In the genomic region with DNA sequence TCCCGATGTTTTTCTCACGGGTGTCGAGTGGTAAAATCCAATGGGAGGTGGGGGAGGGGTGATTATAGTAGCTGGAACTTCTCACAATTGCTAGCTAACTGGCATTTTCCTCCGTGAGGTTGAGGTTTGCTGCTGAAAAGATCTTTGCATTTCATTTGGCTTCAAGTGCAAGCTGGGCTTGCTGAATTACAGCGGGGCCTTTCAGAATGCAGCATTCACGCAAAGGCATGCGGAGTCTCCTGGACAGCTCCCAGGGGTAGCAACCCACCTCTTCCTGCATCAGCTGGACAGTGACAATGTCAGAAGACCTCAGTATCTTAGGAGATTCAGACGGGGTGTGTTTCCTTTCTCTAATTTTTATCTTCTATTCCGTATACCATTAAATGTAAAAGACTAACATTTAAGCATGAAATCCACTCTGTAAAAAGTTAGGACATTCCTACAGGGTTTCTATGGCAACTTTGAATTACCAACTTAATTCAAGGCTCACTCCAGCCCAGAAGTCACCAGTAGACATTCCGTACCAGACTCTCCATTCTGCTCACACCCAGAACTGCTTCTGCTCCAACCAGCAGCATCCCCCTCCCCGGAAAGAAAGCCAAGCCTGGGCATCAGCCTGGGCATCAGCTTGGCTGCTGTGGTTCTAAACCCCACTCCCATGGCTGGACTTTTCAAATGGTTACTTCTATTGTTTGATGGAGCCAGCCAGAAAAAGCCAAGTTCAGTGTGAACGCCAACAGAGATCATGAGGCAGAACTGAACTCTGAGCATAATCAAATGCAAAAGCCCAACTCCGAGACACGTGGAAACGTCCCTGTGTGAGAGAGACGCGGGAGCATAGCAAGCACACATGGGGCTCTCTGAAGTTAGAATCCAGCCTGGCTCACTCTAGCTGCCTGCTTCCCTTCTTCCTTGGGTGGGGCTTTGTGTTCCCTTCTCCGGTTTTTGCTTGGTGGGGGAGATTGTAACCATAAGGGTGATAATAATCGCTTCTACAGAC, we compare ENCODE assay signal across 12 mouse cellular contexts. TPM values are rescaled to one million over a fixed set of nuclear protein-coding genes. Genes with fewer than 3 reads are reported as not detected.
DNase-seq lines count a peak whose midpoint lies in the region; ATAC-seq and TF ChIP-seq lines count a peak whose summit lies in the region.
"Had no signal": no experiment of that assay in that cellular context is flagged by ENCODE, and none has a peak within 500 bp of the region (broad histone marks: within the 10 kb centered on the region; RNA-seq: fewer than 3 reads in every experiment).

No protein-coding gene starts in this region.

- H3K27me3 ChIP-seq in hindbrain, embryonic 11.5 days (ENCODE audit: control insufficient read depth, insufficient read depth, low read length): no peaks in the 10 kb centered on the region
- peaks cover 2% of the 10 kb centered on the region for H3K27me3 ChIP-seq in myocyte (ENCODE audit: control insufficient read depth, insufficient read depth, insufficient read length)
- H3K27me3 ChIP-seq: liver, embryonic 15.5 days had no signal

- peak overlapping the region; percentile 20; the same call in 1 of the 2 replicates for H3K4me2 ChIP-seq in hindbrain, embryonic 11.5 days (replicated peaks; ENCODE audit: low read depth, low read length)
- H3K4me2 ChIP-seq in myocyte (ENCODE audit: low read depth): no peak overlapping the region
- H3K4me2 ChIP-seq: liver, embryonic 15.5 days had no signal

- H3K4me1 ChIP-seq in hindbrain, embryonic 11.5 days (replicated peaks; ENCODE audit: control insufficient read depth, insufficient read depth, low read length): no peaks in the 10 kb centered on the region
- H3K4me1 ChIP-seq: liver, embryonic 15.5 days had no signal

- no peaks in the 10 kb centered on the region for H3K9me3 ChIP-seq in hindbrain, embryonic 11.5 days (ENCODE audit: control insufficient read depth, low read length)
- H3K9me3 ChIP-seq: liver, embryonic 15.5 days had no signal

- H3K9ac ChIP-seq in hindbrain, embryonic 11.5 days (ENCODE audit: low read depth, low read length): no peak overlapping the region
- H3K9ac ChIP-seq: liver, embryonic 15.5 days had no signal

- H3K36me3 ChIP-seq in hindbrain, embryonic 11.5 days (ENCODE audit: control insufficient read depth, insufficient read depth, low read length): no peaks in the 10 kb centered on the region
- H3K36me3 ChIP-seq in myocyte (ENCODE audit: control insufficient read depth, insufficient read depth): no peaks in the 10 kb centered on the region
- H3K36me3 ChIP-seq: liver, embryonic 15.5 days had no signal

- WGBS in hindbrain, embryonic 11.5 days: 30% methylated on average over 19 of the region's 19 CpGs

- H3ac ChIP-seq in myocyte (ENCODE audit: control insufficient read depth, insufficient read length): no peak overlapping the region

- peak; percentile 83 for ATAC-seq in hindbrain, embryonic 11.5 days (ENCODE audit: low FRiP score)

- no peak for TF ChIP-seq POLR2A in myocyte (IDR thresholded peaks at IDR 0.05; ENCODE audit: insufficient read length, low read depth)

- no peak overlapping the region for H3K4me3 ChIP-seq in hindbrain, embryonic 11.5 days (ENCODE audit: low read depth, low read length)
- H3K4me3 ChIP-seq in myocyte: no peak overlapping the region
- H3K4me3 ChIP-seq: gastrocnemius, adult 2 months; liver, embryonic 15.5 days had no signal

- DNase-seq in cerebellum, postnatal 10 days: peak; percentile 55 to 65
- no peak for DNase-seq in cerebellum, postnatal 36 days
- peak; percentile 35 for DNase-seq in embryo, embryonic 9.5 days (ENCODE audit: extremely low spot score)
- peak; percentile 51 for DNase-seq in hindbrain, embryonic 11.5 days (ENCODE audit: low spot score)
- DNase-seq in heart, adult 8-10 months (ENCODE audit: low spot score): no peak
- no peak for DNase-seq in heart, adult 9 months (ENCODE audit: low spot score in 2 of 2)
- DNase-seq in heart, adult 18-20 months: no peak
- DNase-seq: adrenal gland, postnatal 36 days; gastrocnemius, adult 2 months; layer of hippocampus, postnatal 36 days had no signal

- peak overlapping the region; percentile 37; the same call in 1 of the 2 replicates for H3K27ac ChIP-seq in hindbrain, embryonic 11.5 days (ENCODE audit: low read depth, low read length)
- H3K27ac ChIP-seq: gastrocnemius, adult 2 months; liver, embryonic 15.5 days had no signal

- no peaks in the 10 kb centered on the region for H3K79me2 ChIP-seq in myocyte (ENCODE audit: control insufficient read depth, insufficient read depth)

TF ChIP-seq in myocyte, 11 proteins besides CTCF, POLR2A, EP300 and RAD21:
- TF ChIP-seq REST (IDR thresholded peaks at IDR 0.05; ENCODE audit: insufficient read depth, insufficient read length) (peak; percentile 52), USF1 (IDR thresholded peaks at IDR 0.05; ENCODE audit: low read depth) (no peak)

RNA-seq across cellular contexts. Expression of gene Zbtb18, which starts 30.5 kb away (rescaled TPM):
- polyA plus RNA-seq in hindbrain, embryonic 11.5 days (2014; fragmentation: Nextera tagmentation; extraction: Ambion mirVana): 9.4 and 20.0 TPM in 2 replicates
- polyA plus RNA-seq in myocyte (2012; fragmentation: generic; extraction: Trizol): 54.3 TPM
- 10 to 100 TPM; 53.3 to 57.6 (median 54.3) TPM for total RNA-seq in heart, adult 8-10 months (2022)
- total RNA-seq in heart, adult 18-20 months (2021): 10 to 100 TPM; 42.2 to 49.5 TPM

Comparison
In these comparisons a context has a peak if more than half of its experiments do, and no peak if none do; other contexts are left out.
1. DNase-seq: peak in cerebellum, postnatal 10 days (2 of 2), embryo, embryonic 9.5 days (single experiment) and hindbrain, embryonic 11.5 days (single experiment); none in cerebellum, postnatal 36 days (0 of 2), heart, adult 8-10 months (single experiment), heart, adult 9 months (0 of 2) and heart, adult 18-20 months (0 of 2).